Mouse (Mus musculus) liver, adult 2 months (tissue): ENCODE measurements around the gene Impdh2.

Experiments used
- CTCF ChIP-seq: fragments of 200-500 bp; IDR thresholded peaks from 2 replicates; pipeline ENCODE4 v1.5.1; 2011; ENCODE audit warnings: low read depth, low read length, control low read depth
- POLR2A ChIP-seq: fragments of 200-500 bp; IDR thresholded peaks from 2 replicates; pipeline ENCODE4 v1.6.1; 2011; ENCODE audit warnings: low read length, control low read depth; ENCODE audit not compliant: insufficient read depth; ENCODE audit errors: extremely low read depth

DNA sequence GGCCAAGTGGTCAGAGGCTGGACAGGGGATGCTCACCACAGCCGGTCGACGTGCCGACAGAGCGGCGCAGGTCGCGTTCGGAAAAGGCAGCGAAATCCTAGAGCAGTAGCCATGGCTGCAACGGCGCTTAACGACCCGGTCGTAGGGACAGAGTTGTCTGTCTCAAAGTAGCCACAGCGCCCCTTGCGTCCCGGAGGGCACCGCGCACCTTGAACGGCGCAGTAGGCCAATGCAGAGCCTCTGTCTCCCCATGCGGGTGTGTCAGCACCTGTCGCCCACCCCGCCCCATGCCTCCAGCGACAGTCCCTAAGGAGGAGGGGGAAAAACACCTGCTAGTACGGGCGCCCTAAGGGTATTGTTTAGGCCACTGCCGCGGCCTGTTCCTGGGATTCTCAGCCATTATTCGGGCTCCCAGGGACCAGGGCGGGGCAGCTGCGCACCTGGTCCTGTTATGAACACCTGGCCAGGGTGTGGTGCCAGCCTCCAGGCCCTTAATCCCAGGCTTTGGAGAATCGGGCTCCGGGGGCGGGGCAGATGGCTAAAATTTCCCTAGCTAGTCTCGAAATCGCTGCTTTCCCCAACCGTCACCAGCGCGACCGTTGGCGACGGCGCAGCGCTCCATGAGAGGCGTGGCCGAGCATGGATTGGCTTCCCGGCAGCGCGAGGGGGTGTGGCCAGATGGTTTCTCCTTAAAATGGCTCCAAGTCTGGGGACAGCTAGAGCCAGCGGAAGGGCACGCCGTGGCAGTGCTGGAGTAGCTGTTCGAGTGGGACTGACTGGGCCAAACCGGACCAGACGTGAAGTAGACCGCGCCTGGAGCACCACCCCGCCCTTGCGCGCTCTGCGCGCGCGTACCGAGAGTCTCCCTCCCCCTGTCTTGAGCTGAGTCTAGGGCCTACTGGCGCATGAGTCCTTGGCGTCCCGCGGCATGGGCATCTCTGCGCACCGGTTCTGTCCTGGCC is 7.0 kb downstream of the Impdh2 start, which contains the start of gene Ndufaf3:
- TF ChIP-seq CTCF (peak; percentile 93), POLR2A (peak; percentile 100)
